Mouse (Mus musculus) heart, postnatal 0 days (tissue): ENCODE measurements around the gene Ifna5. TPM values are rescaled to one million over a fixed set of nuclear protein-coding genes. Genes with fewer than 3 reads are reported as not detected.

Experiments
- ATAC-seq: fragments of 200-750 bp; cut with Nextera tagmentation; 2 replicates; pipeline ENCODE4 v1.8.0; 2017; ENCODE audit warnings: low read depth, moderate number of reproducible peaks, moderate library complexity; ENCODE audit not compliant: insufficient read depth
- DNase-seq: peaks from one replicate; pipeline ENCODE4 v3.0.0-alpha.2; 2016; ENCODE audit warnings: low spot score
- H3K27ac ChIP-seq: fragments of 300-500 bp; sonication (generic); 2 replicates; pipeline ENCODE4 v1.5.1; 2014; ENCODE audit warnings: low read depth, mild to moderate bottlenecking
- H3K27me3 ChIP-seq: fragments of 300-500 bp; sonication (generic); 2 replicates; pipeline ENCODE4 v1.6.1; 2014; ENCODE audit warnings: low read length, mixed read lengths; ENCODE audit not compliant: control insufficient read depth, insufficient read depth
- H3K36me3 ChIP-seq: fragments of 300-500 bp; sonication (generic); replicated peaks from 2 replicates; pipeline ENCODE4 v1.6.1; 2014; ENCODE audit warnings: low read length, mixed read lengths; ENCODE audit not compliant: control insufficient read depth, insufficient read depth
- H3K4me1 ChIP-seq: fragments of 300-500 bp; sonication (generic); 2 replicates; pipeline ENCODE4 v1.6.1; 2014; ENCODE audit warnings: antibody characterized with exemption; ENCODE audit not compliant: control insufficient read depth, insufficient read depth
- H3K4me2 ChIP-seq: fragments of 300-500 bp; sonication (generic); 2 replicates; pipeline ENCODE4 v1.6.1; 2014; ENCODE audit warnings: low read depth, mild to moderate bottlenecking, low read length, moderate library complexity
- H3K4me3 ChIP-seq: fragments of 300-500 bp; sonication (generic); 2 replicates; pipeline ENCODE4 v1.5.1; 2014; ENCODE audit warnings: low read depth, low read length
- H3K9ac ChIP-seq: fragments of 300-500 bp; sonication (generic); replicated peaks from 2 replicates; pipeline ENCODE4 v1.6.1; 2014; ENCODE audit warnings: low read depth, low read length, mixed read lengths
- H3K9me3 ChIP-seq: fragments of 300-500 bp; sonication (generic); replicated peaks from 2 replicates; pipeline ENCODE4 v1.6.1; 2016; ENCODE audit warnings: low read length; ENCODE audit not compliant: control insufficient read depth
- CTCF ChIP-seq: IDR thresholded peaks from 2 replicates; pipeline ENCODE4 v1.5.1; 2016; ENCODE audit warnings: antibody characterized with exemption, control low read depth, low read depth
- EP300 ChIP-seq: IDR thresholded peaks from 2 replicates; pipeline ENCODE4 v1.6.1; 2016; ENCODE audit warnings: antibody characterized with exemption, low read depth
- WGBS: fragments of 180-500 bp; shearing (Covaris S2); extraction: QIAGEN DNeasy Blood & Tissue Kit; methylation state at CpG from one replicate; pipeline ENCODE4 v1.1.7; 2014; 5-methylcytosine and 5-hydroxymethylcytosine counted together
- polyA plus RNA-seq: library from polyadenylated mRNA; unstranded; fragments of >200 nt; fragmentation: Nextera tagmentation; extraction: Ambion mirVana; gene quantifications from 2 replicates; pipeline ENCODE4 v1.2.1, GENCODE M21; 2015
- total RNA-seq: library from RNA; depleted of rRNA; stranded (reverse); fragments of >200 nt; gene quantifications from 2 replicates; pipeline ENCODE4 v1.2.3, GENCODE M21; 2014; ENCODE audit warnings: low replicate concordance; rRNA removed

Ifna5 gene
- total and polyA plus RNA-seq, 2 experiments from 2014 or later: not detected

DNA sequence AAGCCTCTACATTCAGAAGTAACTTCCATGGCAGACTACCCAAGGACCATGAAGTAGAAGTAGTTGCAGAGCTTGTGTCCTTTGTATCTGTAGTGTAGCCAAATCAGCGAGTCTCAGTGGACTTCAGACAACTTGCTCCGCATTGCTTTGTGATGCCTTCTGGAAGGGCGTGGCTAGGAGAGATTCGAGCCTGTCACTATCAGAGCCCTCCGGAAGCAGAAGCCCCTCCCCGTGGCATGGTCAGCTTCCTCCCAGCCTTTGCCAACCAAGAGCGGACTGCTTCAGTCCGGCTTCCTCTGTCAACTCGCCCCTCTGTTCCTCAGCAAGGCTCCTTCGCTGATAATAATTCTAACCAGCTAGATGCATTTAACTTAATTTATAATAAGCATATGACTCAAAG is 42.9 kb downstream of the Ifna5 start:
- no peaks in the 10 kb centered on the region for H3K27me3 ChIP-seq
- WGBS: 28% methylated on average over 10 of the region's 10 CpGs
- H3K4me2 ChIP-seq: no peak overlapping the region
- no peaks in the 10 kb centered on the region for H3K4me1 ChIP-seq
- TF ChIP-seq EP300 (no peak), CTCF (no peak)
- H3K9ac ChIP-seq: no peak overlapping the region
- no peak overlapping the region for H3K4me3 ChIP-seq
- DNase-seq (peak; percentile 6), ATAC-seq (no peak)
- no peak overlapping the region for H3K27ac ChIP-seq
- H3K36me3 ChIP-seq: no peaks in the 10 kb centered on the region
- H3K9me3 ChIP-seq: no peaks in the 10 kb centered on the region

- Histone ChIP-seq H3K4me2 (no peak overlapping the region), H3K27ac (no peak overlapping the region), H3K27me3 (no peaks in the 10 kb centered on the region), H3K9me3 (no peaks in the 10 kb centered on the region), H3K4me3 (no peak overlapping the region), H3K36me3 (no peaks in the 10 kb centered on the region), H3K4me1 (no peaks in the 10 kb centered on the region), H3K9ac (no peak overlapping the region)
- ATAC-seq: no peak
- no peak for DNase-seq
- TF ChIP-seq CTCF (no peak), EP300 (no peak)
- WGBS: 70% methylated on average over 4 of the region's 4 CpGs
Measured at GRCm38 (mm10) chr4:88878772-88879171, 43.4 kb downstream of the Ifna5 start.

- ATAC-seq: no peak
- 72% methylated on average over 8 of the region's 8 CpGs for WGBS
Measured at GRCm38 (mm10) chr4:88880101-88880500, 44.8 kb downstream of the Ifna5 start, which contains the start of gene Ifne. Gene Ifne, minus strand, starts transcription at chr4:88880201.

More at GRCm38 (mm10) chr4:88880101-88880500, 44.8 kb downstream of the Ifna5 start, which contains the start of gene Ifne:
- Histone ChIP-seq H3K9ac (no peak within 1 kb of the TSS), H3K4me1 (no peaks in the 10 kb centered on the region), H3K4me3 (no peak within 1 kb of the TSS), H3K27me3 (no peaks in the 10 kb centered on the region), H3K9me3 (no peaks in the 10 kb centered on the region), H3K36me3 (no peaks in the 10 kb centered on the region), H3K4me2 (no peak within 1 kb of the TSS), H3K27ac (no peak within 1 kb of the TSS)
- TF ChIP-seq CTCF (no peak), EP300 (no peak)
- DNase-seq: no peak

Other genes starting within 250 kb of the Ifna5 start
- not detected in 2 replicates for gene Ifna9, start 243.1 kb upstream of the Ifna5 start, total RNA-seq
- not detected in 2 replicates for gene Ifna9, start 243.1 kb upstream of the Ifna5 start, polyA plus RNA-seq
- gene Ifna12, start 232.1 kb upstream of the Ifna5 start, total RNA-seq: not detected in 2 replicates
- not detected in 2 replicates for gene Ifna12, start 232.1 kb upstream of the Ifna5 start, polyA plus RNA-seq
- gene C87499, start 201.1 kb upstream of the Ifna5 start, total RNA-seq: not detected in 2 replicates
- not detected in 2 replicates for gene C87499, start 201.1 kb upstream of the Ifna5 start, polyA plus RNA-seq
- not detected in 2 replicates for gene Ifna13, start 191.1 kb upstream of the Ifna5 start, total RNA-seq
- not detected in 2 replicates for gene Ifna13, start 191.1 kb upstream of the Ifna5 start, polyA plus RNA-seq
- not detected in 2 replicates for gene Ifna16, start 158.6 kb upstream of the Ifna5 start, total RNA-seq
- gene Ifna16, start 158.6 kb upstream of the Ifna5 start, polyA plus RNA-seq: not detected in 2 replicates
- not detected in 2 replicates for gene Ifna2, start 151.6 kb upstream of the Ifna5 start, total RNA-seq
- gene Ifna2, start 151.6 kb upstream of the Ifna5 start, polyA plus RNA-seq: not detected in 2 replicates
- not detected in 2 replicates for gene Ifnab, start 144.2 kb upstream of the Ifna5 start, total RNA-seq
- not detected in 2 replicates for gene Ifnab, start 144.2 kb upstream of the Ifna5 start, polyA plus RNA-seq
- gene Gm26566, start 113.7 kb upstream of the Ifna5 start, total RNA-seq: 0.69 and 0.81 TPM in 2 replicates
- gene Gm26566, start 113.7 kb upstream of the Ifna5 start, polyA plus RNA-seq: 0.52 and 0.66 TPM in 2 replicates
- gene Klhl9, start 113.1 kb upstream of the Ifna5 start, total RNA-seq: 115 and 134 TPM in 2 replicates
- gene Klhl9, start 113.1 kb upstream of the Ifna5 start, polyA plus RNA-seq: 65.9 and 66.7 TPM in 2 replicates
- not detected in 2 replicates for gene Gm13271, start 80.7 kb upstream of the Ifna5 start, total RNA-seq
- gene Gm13271, start 80.7 kb upstream of the Ifna5 start, polyA plus RNA-seq: not detected in 2 replicates
- gene Gm13283, start 75.4 kb upstream of the Ifna5 start, total RNA-seq: not detected in 2 replicates
- gene Gm13283, start 75.4 kb upstream of the Ifna5 start, polyA plus RNA-seq: 0.25 and 0.46 TPM in 2 replicates
- gene Gm13290, start 61.7 kb upstream of the Ifna5 start, total RNA-seq: not detected in 2 replicates
- gene Gm13290, start 61.7 kb upstream of the Ifna5 start, polyA plus RNA-seq: 0.20 TPM in 1 of 2 replicates, not detected in the other
- gene Gm13289, start 58.6 kb upstream of the Ifna5 start, total RNA-seq: not detected in 2 replicates
- not detected in 2 replicates for gene Gm13289, start 58.6 kb upstream of the Ifna5 start, polyA plus RNA-seq
- gene Gm13272, start 55.7 kb upstream of the Ifna5 start, total RNA-seq: not detected in 2 replicates
- gene Gm13272, start 55.7 kb upstream of the Ifna5 start, polyA plus RNA-seq: not detected in 2 replicates
- gene Ifnz, start 53.4 kb upstream of the Ifna5 start, total RNA-seq: not detected in 2 replicates
- 0.22 and 0.41 TPM in 2 replicates for gene Ifnz, start 53.4 kb upstream of the Ifna5 start, polyA plus RNA-seq
- not detected in 2 replicates for gene Gm13276, start 49.8 kb upstream of the Ifna5 start, total RNA-seq
- not detected in 2 replicates for gene Gm13276, start 49.8 kb upstream of the Ifna5 start, polyA plus RNA-seq
- not detected in 2 replicates for gene Gm13277, start 46.9 kb upstream of the Ifna5 start, total RNA-seq
- gene Gm13277, start 46.9 kb upstream of the Ifna5 start, polyA plus RNA-seq: not detected in 2 replicates
- not detected in 2 replicates for gene Gm13278, start 44.0 kb upstream of the Ifna5 start, total RNA-seq
- gene Gm13278, start 44.0 kb upstream of the Ifna5 start, polyA plus RNA-seq: not detected in 2 replicates
- gene Gm13275, start 41.0 kb upstream of the Ifna5 start, total RNA-seq: not detected in 2 replicates
- not detected in 2 replicates for gene Gm13275, start 41.0 kb upstream of the Ifna5 start, polyA plus RNA-seq
- not detected in 2 replicates for gene Gm13279, start 38.1 kb upstream of the Ifna5 start, total RNA-seq
- not detected in 2 replicates for gene Gm13279, start 38.1 kb upstream of the Ifna5 start, polyA plus RNA-seq
- gene Gm13285, start 35.9 kb upstream of the Ifna5 start, total RNA-seq: 0.50 and 0.66 TPM in 2 replicates
- 0.78 and 0.85 TPM in 2 replicates for gene Gm13285, start 35.9 kb upstream of the Ifna5 start, polyA plus RNA-seq
- gene Gm13287, start 32.3 kb upstream of the Ifna5 start, total RNA-seq: not detected in 2 replicates
- not detected in 2 replicates for gene Gm13287, start 32.3 kb upstream of the Ifna5 start, polyA plus RNA-seq
- gene Gm13288, start 30.0 kb upstream of the Ifna5 start, total RNA-seq: not detected in 2 replicates
- not detected in 2 replicates for gene Gm13288, start 30.0 kb upstream of the Ifna5 start, polyA plus RNA-seq
- not detected in 2 replicates for gene Ifna7, start 19.3 kb upstream of the Ifna5 start, total RNA-seq
- gene Ifna7, start 19.3 kb upstream of the Ifna5 start, polyA plus RNA-seq: not detected in 2 replicates
- not detected in 2 replicates for gene Ifna11, start 15.6 kb upstream of the Ifna5 start, total RNA-seq
- not detected in 2 replicates for gene Ifna11, start 15.6 kb upstream of the Ifna5 start, polyA plus RNA-seq
- not detected in 2 replicates for gene Ifna6, start 8.1 kb upstream of the Ifna5 start, total RNA-seq
- not detected in 2 replicates for gene Ifna6, start 8.1 kb upstream of the Ifna5 start, polyA plus RNA-seq
- not detected in 2 replicates for gene Ifna4, start 6.3 kb downstream of the Ifna5 start, total RNA-seq
- gene Ifna4, start 6.3 kb downstream of the Ifna5 start, polyA plus RNA-seq: not detected in 2 replicates
- gene Ifna1, start 14.6 kb downstream of the Ifna5 start, total RNA-seq: not detected in 2 replicates
- gene Ifna1, start 14.6 kb downstream of the Ifna5 start, polyA plus RNA-seq: not detected in 2 replicates
- gene Ifne, start 44.7 kb downstream of the Ifna5 start, total RNA-seq: not detected in 2 replicates
- gene Ifne, start 44.7 kb downstream of the Ifna5 start, polyA plus RNA-seq: not detected in 2 replicates